Mouse (Mus musculus) midbrain, embryonic 14.5 days (tissue): ENCODE data around the gene Serpinh1. TPM values are rescaled to one million over a fixed set of nuclear protein-coding genes. Genes with fewer than 3 reads are reported as not detected.

Experiments
- ATAC-seq: fragments of 200-750 bp; cut with Nextera tagmentation; 2 replicates; pipeline ENCODE4 v1.8.0; 2017; ENCODE audit warnings: moderate number of reproducible peaks, moderate library complexity; ENCODE audit not compliant: low FRiP score, low TSS enrichment
- DNase-seq: peaks from one replicate; pipeline ENCODE4 v3.0.0-alpha.2; 2015
- H3K27ac ChIP-seq: fragments of 300-500 bp; sonication (generic); replicated peaks from 2 replicates; pipeline ENCODE4 v1.5.1; 2014; ENCODE audit warnings: mild to moderate bottlenecking, low read depth, low read length, moderate library complexity
- H3K27me3 ChIP-seq: fragments of 300-500 bp; sonication (generic); 2 replicates; pipeline ENCODE4 v1.6.1; 2014; ENCODE audit warnings: low read length, control low read depth, mixed read lengths; ENCODE audit not compliant: control insufficient read depth, insufficient read depth
- H3K36me3 ChIP-seq: fragments of 300-500 bp; sonication (generic); 2 replicates; pipeline ENCODE4 v1.6.1; 2014; ENCODE audit warnings: low read length, control low read depth; ENCODE audit not compliant: control insufficient read depth, insufficient read depth
- H3K4me1 ChIP-seq: fragments of 300-500 bp; sonication (generic); 2 replicates; pipeline ENCODE4 v1.6.1; 2014; ENCODE audit warnings: mild to moderate bottlenecking, antibody characterized with exemption, low read length, control low read depth; ENCODE audit not compliant: control insufficient read depth, insufficient read depth
- H3K4me2 ChIP-seq: fragments of 300-500 bp; sonication (generic); 2 replicates; pipeline ENCODE4 v1.6.1; 2014; ENCODE audit warnings: mild to moderate bottlenecking, low read length, moderate library complexity
- H3K4me3 ChIP-seq: fragments of 300-500 bp; sonication (generic); replicated peaks from 2 replicates; pipeline ENCODE4 v1.5.1; 2014; ENCODE audit warnings: low read depth, low read length
- H3K9ac ChIP-seq: fragments of 300-500 bp; sonication (generic); replicated peaks from 2 replicates; pipeline ENCODE4 v1.6.1; 2014; ENCODE audit warnings: mild to moderate bottlenecking, low read length, moderate library complexity
- H3K9me3 ChIP-seq: fragments of 300-500 bp; sonication (generic); 2 replicates; pipeline ENCODE4 v1.6.1; 2016; ENCODE audit warnings: low read length, control low read depth, mixed read lengths; ENCODE audit not compliant: control insufficient read depth
- WGBS: fragments of 180-500 bp; shearing (Covaris S2); extraction: QIAGEN DNeasy Blood & Tissue Kit; methylation state at CpG from one replicate; pipeline ENCODE4 v1.1.7; 2014; 5-methylcytosine and 5-hydroxymethylcytosine counted together
- polyA plus RNA-seq: library from polyadenylated mRNA; unstranded; fragments of >200 nt; fragmentation: Nextera tagmentation; extraction: Ambion mirVana; gene quantifications from 2 replicates; pipeline ENCODE4 v1.2.1, GENCODE M21; 2014

Gene Serpinh1
- polyA plus RNA-seq, 1 experiment from 2014 or later = 89.0 TPM

- H3K4me3 ChIP-seq = no peak overlapping the region
- H3K36me3 ChIP-seq = peaks cover 28% of the 10 kb centered on the region
- H3K9ac ChIP-seq = peak overlapping the region; percentile 18
- peaks cover 48% of the 10 kb centered on the region for H3K4me1 ChIP-seq
- H3K9me3 ChIP-seq = no peaks in the 10 kb centered on the region
- no peaks in the 10 kb centered on the region for H3K27me3 ChIP-seq
- peak overlapping the region; percentile 86 for H3K27ac ChIP-seq
- DNase-seq (peak; percentile 84), ATAC-seq (peak; percentile 79)
- peak overlapping the region; percentile 17 for H3K4me2 ChIP-seq
- WGBS = 3% methylated on average over 8 of the region's 8 CpGs
Observed at GRCm38 (mm10) chr7:99312671-99313143, 40.3 kb downstream of the Serpinh1 start.

- peaks cover 22% of the 10 kb centered on the region for H3K36me3 ChIP-seq
- ATAC-seq (peak; percentile 29; the same call in 1 of the 2 replicates), DNase-seq (peak; percentile 56)
- peak overlapping the region; percentile 86 for H3K27ac ChIP-seq
- peaks cover 49% of the 10 kb centered on the region for H3K4me1 ChIP-seq
- 27% methylated on average over 4 of the region's 4 CpGs for WGBS
- no peaks in the 10 kb centered on the region for H3K27me3 ChIP-seq
- H3K9ac ChIP-seq = peak overlapping the region; percentile 20; the same call in 1 of the 2 replicates
- H3K4me3 ChIP-seq = no peak overlapping the region
- no peaks in the 10 kb centered on the region for H3K9me3 ChIP-seq
- peak overlapping the region; percentile 17 for H3K4me2 ChIP-seq
Observed at GRCm38 (mm10) chr7:99312058-99312457, 41.0 kb downstream of the Serpinh1 start.

DNA sequence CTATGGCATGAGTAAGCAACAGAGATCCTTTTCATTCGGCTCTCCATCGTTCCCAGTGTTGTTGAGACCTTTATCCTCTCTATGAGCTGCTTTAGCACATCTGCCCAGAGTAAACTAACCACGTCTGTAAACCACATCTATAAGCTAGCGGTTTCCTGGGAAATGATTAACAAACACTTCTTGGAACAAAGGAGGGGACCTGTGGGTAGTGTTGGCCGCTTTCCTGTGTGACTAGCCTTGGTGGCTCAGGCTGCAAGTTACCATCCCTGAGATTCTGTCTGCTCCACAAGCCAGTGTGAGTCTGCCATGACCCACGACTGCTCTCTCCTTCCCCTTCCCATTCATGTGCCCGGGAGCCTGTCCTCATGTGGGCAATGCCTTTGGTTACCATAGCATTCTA lies 41.6 kb downstream of the Serpinh1 start:
- Histone ChIP-seq H3K27me3 (no peaks in the 10 kb centered on the region), H3K4me1 (peaks cover 55% of the 10 kb centered on the region), H3K36me3 (peaks cover 16% of the 10 kb centered on the region), H3K9ac (peak overlapping the region; percentile 20; the same call in 1 of the 2 replicates), H3K4me2 (no peak overlapping the region; the same call in 1 of the 2 replicates), H3K27ac (peak overlapping the region; percentile 86), H3K9me3 (no peaks in the 10 kb centered on the region), H3K4me3 (no peak overlapping the region)
- WGBS = 41% methylated on average over 7 of the region's 7 CpGs
- peak; percentile 26 for DNase-seq
- ATAC-seq = no peak

- no peaks in the 10 kb centered on the region for H3K9me3 ChIP-seq
- no peak overlapping the region for H3K4me2 ChIP-seq
- no peak overlapping the region for H3K4me3 ChIP-seq
- H3K36me3 ChIP-seq = no peaks in the 10 kb centered on the region
- peaks cover 57% of the 10 kb centered on the region for H3K4me1 ChIP-seq
- DNase-seq (no peak), ATAC-seq (no peak)
- H3K27ac ChIP-seq = peak overlapping the region; percentile 38; the same call in 1 of the 2 replicates
- 20% methylated on average over 3 of the region's 3 CpGs for WGBS
- 0 out of 2 replicates have a peak overlapping the region, but pooled peaks have one; percentile 10 for H3K9ac ChIP-seq
- no peaks in the 10 kb centered on the region for H3K27me3 ChIP-seq
Observed at GRCm38 (mm10) chr7:99306640-99307039, 46.4 kb downstream of the Serpinh1 start.

GRCm38 (mm10) chr7:99305688-99306087 lies 47.4 kb downstream of the Serpinh1 start:
- no peak overlapping the region for H3K9ac ChIP-seq
- no peaks in the 10 kb centered on the region for H3K27me3 ChIP-seq
- H3K4me2 ChIP-seq = no peak overlapping the region
- peak overlapping the region; percentile 73; the same call in 1 of the 2 replicates for H3K27ac ChIP-seq
- ATAC-seq (no peak), DNase-seq (no peak)
- no peaks in the 10 kb centered on the region for H3K9me3 ChIP-seq
- H3K4me3 ChIP-seq = no peak overlapping the region
- 91% methylated on average over 4 of the region's 4 CpGs for WGBS
- H3K36me3 ChIP-seq = no peaks in the 10 kb centered on the region
- peaks cover 49% of the 10 kb centered on the region for H3K4me1 ChIP-seq

DNA sequence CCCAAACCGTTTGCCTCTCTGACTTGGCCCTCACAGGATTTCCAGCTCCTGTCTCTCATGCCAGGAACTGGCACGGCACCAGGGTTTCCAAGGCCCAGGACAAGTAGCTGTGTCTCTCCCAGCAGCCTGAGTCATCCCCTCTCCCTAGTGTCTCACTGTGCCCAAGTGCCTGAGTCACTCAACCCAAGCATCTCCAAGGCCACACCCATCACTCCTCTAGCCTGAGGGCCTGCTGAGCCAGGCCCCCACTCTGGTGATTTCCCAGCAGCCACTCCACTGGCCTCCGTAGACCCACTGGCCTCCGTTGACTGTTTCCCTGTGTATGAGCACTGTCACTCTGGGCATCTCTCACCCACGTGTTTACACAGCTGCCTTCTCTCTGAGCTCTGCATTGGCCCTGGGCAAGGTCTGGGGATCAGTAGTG lies 48.1 kb downstream of the Serpinh1 start:
- Histone ChIP-seq H3K4me3 (no peak overlapping the region), H3K27ac (peak overlapping the region; percentile 73), H3K27me3 (no peaks in the 10 kb centered on the region), H3K9ac (no peak overlapping the region), H3K9me3 (no peaks in the 10 kb centered on the region), H3K4me2 (no peak overlapping the region), H3K36me3 (no peaks in the 10 kb centered on the region), H3K4me1 (peaks cover 48% of the 10 kb centered on the region)
- peak; percentile 47 for ATAC-seq
- peak; percentile 53 for DNase-seq
- 45% methylated on average over 5 of the region's 5 CpGs for WGBS

DNA sequence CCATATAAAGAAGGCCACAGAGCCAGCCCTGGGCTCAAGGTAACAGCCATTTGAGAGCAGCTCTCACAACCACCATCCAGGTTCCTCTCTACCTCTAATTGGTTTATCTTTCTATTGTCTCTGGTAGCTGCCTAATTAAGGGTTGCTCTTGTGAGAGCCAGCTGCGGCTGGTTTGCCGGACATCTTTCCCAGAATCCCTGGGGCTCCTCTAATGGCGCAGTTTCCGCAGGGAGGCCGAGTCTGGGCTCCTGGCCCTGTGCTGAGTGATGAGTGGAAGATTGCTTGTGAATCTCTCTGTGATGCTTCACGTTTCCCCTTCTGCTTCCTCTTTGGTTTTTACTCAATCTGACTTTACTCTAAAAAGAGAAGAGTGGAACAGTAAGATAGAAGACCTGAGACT lies 49.0 kb downstream of the Serpinh1 start:
- DNase-seq = peak; percentile 68
- H3K4me2 ChIP-seq = no peak overlapping the region

DNA sequence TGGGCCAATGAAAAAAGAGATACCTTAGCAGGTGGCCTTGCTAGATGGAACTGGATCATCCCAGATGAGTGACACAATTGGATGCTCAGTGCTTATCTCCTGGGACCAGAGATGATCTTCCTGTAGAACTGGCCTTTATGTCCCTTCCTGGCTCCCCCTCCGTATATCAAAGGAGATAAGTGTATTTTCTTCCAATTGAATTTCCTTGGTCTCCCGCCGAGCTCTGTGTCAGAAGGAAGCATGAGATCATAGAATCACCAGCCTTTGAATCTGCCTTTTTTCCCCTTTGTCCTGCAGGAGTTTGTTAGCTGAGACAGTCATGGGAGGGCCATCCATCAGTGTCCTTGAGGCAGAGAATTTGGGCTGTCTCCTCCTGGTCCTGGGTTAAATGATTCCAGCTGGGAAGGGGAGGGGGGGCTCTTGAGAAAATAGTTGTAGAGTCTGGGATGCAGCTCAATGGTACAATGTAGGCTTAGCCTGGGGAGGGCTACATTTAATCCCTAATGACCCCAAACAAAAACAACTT lies 52.3 kb downstream of the Serpinh1 start:
- no peaks in the 10 kb centered on the region for H3K36me3 ChIP-seq
- H3K27me3 ChIP-seq = no peaks in the 10 kb centered on the region
- peaks cover 29% of the 10 kb centered on the region for H3K4me1 ChIP-seq
- H3K27ac ChIP-seq = no peak overlapping the region; the same call in 1 of the 2 replicates
- no peaks in the 10 kb centered on the region for H3K9me3 ChIP-seq
- DNase-seq (no peak), ATAC-seq (no peak; the same call in 1 of the 2 replicates)
- H3K4me2 ChIP-seq = no peak overlapping the region
- whole genome bisulfite sequencing = 29% methylated on average over 3 of the region's 3 CpGs
- no peak overlapping the region for H3K4me3 ChIP-seq
- H3K9ac ChIP-seq = no peak overlapping the region

More for the DNA sequence above, 49.0 kb downstream of the Serpinh1 start:
- H3K9me3 ChIP-seq = no peaks in the 10 kb centered on the region
- H3K4me1 ChIP-seq = peaks cover 43% of the 10 kb centered on the region
- peak; percentile 65; the same call in 1 of the 2 replicates for ATAC-seq
- H3K9ac ChIP-seq = no peak overlapping the region
- no peaks in the 10 kb centered on the region for H3K27me3 ChIP-seq
- peak overlapping the region; percentile 73 for H3K27ac ChIP-seq
- no peaks in the 10 kb centered on the region for H3K36me3 ChIP-seq
- 21% methylated on average over 6 of the region's 6 CpGs for WGBS
- H3K4me3 ChIP-seq = no peak overlapping the region
